Mouse (Mus musculus) midbrain, embryonic 15.5 days (tissue): ENCODE data around the gene Fkbp3. TPM values are rescaled to one million over a fixed set of nuclear protein-coding genes. Genes with fewer than 3 reads are reported as not detected.
"Not testable (repeated sequence)": the region's sequence is repeated elsewhere in the genome, so short reads cannot be mapped to it uniquely, and the experiment has no call there.

Experiments used
- ATAC-seq: fragments of 200-750 bp; cut with Nextera tagmentation; replicated peaks from 2 replicates; pipeline ENCODE4 v1.8.0; 2017; ENCODE audit warnings: moderate TSS enrichment
- H3K27ac ChIP-seq: fragments of 300-500 bp; sonication (generic); 2 replicates; pipeline ENCODE4 v1.5.1; 2015; ENCODE audit warnings: mild to moderate bottlenecking, inconsistent platforms
- H3K27me3 ChIP-seq: fragments of 300-500 bp; sonication (generic); replicated peaks from 2 replicates; pipeline ENCODE4 v1.6.1; 2015; ENCODE audit warnings: inconsistent platforms
- H3K36me3 ChIP-seq: fragments of 300-500 bp; sonication (generic); replicated peaks from 2 replicates; pipeline ENCODE4 v1.6.1; 2015; ENCODE audit warnings: inconsistent platforms
- H3K4me1 ChIP-seq: fragments of 300-500 bp; sonication (generic); 2 replicates; pipeline ENCODE4 v1.6.1; 2015; ENCODE audit warnings: inconsistent platforms
- H3K4me2 ChIP-seq: fragments of 300-500 bp; sonication (generic); 2 replicates; pipeline ENCODE4 v1.6.1; 2015; ENCODE audit warnings: inconsistent platforms, mild to moderate bottlenecking, moderate library complexity
- H3K4me3 ChIP-seq: fragments of 300-500 bp; sonication (generic); 2 replicates; pipeline ENCODE4 v1.5.1; 2015; ENCODE audit warnings: mild to moderate bottlenecking, inconsistent platforms
- H3K9ac ChIP-seq: fragments of 300-500 bp; sonication (generic); 2 replicates; pipeline ENCODE4 v1.6.1; 2015; ENCODE audit warnings: mild to moderate bottlenecking, inconsistent platforms
- H3K9me3 ChIP-seq: fragments of 300-500 bp; sonication (generic); 2 replicates; pipeline ENCODE4 v1.6.1; 2016; ENCODE audit warnings: inconsistent platforms
- WGBS: fragments of 180-500 bp; shearing (Covaris S2); methylation state at CpG from one replicate; pipeline ENCODE4 v1.1.7; 2015; ENCODE audit warnings: mixed read lengths; 5-methylcytosine and 5-hydroxymethylcytosine counted together
- polyA plus RNA-seq: library from polyadenylated mRNA; unstranded; fragments of >200 nt; fragmentation: Nextera tagmentation; extraction: Ambion mirVana; gene quantifications from 2 replicates; pipeline ENCODE4 v1.2.1, GENCODE M21; 2015

Gene Fkbp3
- 353 and 367 TPM in 2 replicates for polyA plus RNA-seq

DNA sequence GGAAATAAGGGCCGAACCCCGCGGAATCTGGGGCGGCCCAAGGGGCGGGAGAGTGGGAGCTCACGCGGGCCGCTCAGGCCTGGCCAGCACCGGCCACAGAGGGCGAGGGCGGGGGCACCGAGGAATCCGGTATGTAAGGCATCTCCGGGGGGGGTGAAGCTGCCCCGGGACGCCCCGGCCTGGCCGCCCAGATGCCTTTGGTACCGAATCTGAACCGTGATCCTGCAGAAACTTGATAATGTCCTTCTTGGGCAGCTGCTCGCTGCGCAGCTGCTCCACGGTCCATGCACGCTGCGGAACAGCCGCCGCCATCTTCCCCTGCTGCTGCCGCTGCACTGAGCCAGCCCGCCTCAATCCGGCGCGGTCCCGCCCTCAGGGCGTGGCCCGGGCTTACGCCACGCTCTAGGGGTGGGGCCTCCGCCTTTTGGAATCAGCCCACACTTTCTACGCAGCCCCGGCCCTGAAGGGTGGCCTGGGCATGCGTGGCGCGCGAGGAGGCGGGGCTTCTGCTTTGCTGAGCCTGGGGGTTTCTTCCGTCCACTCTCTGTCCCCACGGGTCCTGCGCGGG lies at the start of gene Fkbp3:
Fkbp3 (minus strand) TSS at position 397 of the 568 bp plus-strand sequence.
- Histone ChIP-seq H3K9ac (peak within 1 kb of the TSS; percentile 74), H3K4me1 (peaks cover 42% of the 10 kb centered on the region), H3K9me3 (no peaks in the 10 kb centered on the region), H3K4me2 (peak within 1 kb of the TSS; percentile 88), H3K36me3 (0 out of 2 replicates have a peak, but pooled peaks cover 5% of the 10 kb centered on the region), H3K4me3 (peak within 1 kb of the TSS; percentile 66), H3K27ac (peak within 1 kb of the TSS; percentile 97), H3K27me3 (no peaks in the 10 kb centered on the region)
- WGBS, result under 1% methylated on average over 49 of the region's 49 CpGs
- ATAC-seq, result peak; percentile 99

DNA sequence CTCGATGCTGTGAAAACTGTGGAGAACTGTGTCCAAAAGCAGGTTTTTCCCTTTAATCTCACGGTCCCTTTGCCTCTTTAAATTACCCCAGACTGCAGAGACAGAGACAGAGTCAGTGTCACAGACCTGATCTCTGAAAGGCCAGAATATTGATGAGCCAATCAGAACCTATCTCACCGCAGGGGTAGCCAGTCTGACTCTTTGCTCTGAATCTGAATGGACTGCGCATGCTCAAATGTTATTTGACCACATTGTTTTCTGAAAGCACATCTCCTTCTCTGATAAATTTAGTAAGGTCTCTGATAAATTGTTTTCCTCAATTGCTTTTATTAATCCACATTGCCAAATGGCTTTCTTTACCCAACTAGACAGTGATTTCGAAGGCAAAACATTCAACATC lies 45.6 kb upstream of the Fkbp3 start:
- WGBS, result 94% methylated on average over 5 of the region's 5 CpGs
- no peak for ATAC-seq
- no peak overlapping the region for H3K4me3 ChIP-seq
- H3K9ac ChIP-seq, result no peak overlapping the region
- peaks cover 21% of the 10 kb centered on the region for H3K36me3 ChIP-seq
- no peaks in the 10 kb centered on the region for H3K9me3 ChIP-seq
- H3K27me3 ChIP-seq, result no peaks in the 10 kb centered on the region
- no peaks in the 10 kb centered on the region for H3K4me1 ChIP-seq
- no peak overlapping the region for H3K4me2 ChIP-seq
- no peak overlapping the region for H3K27ac ChIP-seq

DNA sequence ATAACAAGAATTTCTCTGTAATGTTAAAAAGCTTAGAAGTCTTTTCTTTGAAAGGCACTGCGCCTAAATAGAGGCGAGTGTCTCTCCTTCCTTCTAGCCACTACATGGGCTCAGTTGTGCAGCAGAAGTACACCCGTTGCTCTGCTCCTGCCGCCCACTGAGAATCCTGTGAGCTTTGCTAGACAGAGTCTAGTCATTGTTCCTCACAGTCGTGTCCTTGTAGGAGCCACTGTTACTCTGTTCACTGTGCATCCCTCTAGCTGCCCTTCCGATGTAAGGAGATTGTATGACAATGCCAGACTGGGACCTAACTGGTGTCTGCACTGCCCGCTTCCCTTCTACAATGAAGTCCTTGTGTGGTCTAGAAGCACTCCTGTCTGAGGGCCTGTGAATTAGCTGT lies 45.2 kb upstream of the Fkbp3 start:
- Histone ChIP-seq H3K27me3 (no peaks in the 10 kb centered on the region), H3K36me3 (peaks cover 21% of the 10 kb centered on the region), H3K4me1 (no peaks in the 10 kb centered on the region), H3K9me3 (no peaks in the 10 kb centered on the region), H3K4me3 (no peak overlapping the region), H3K9ac (no peak overlapping the region), H3K27ac (no peak overlapping the region), H3K4me2 (no peak overlapping the region)
- no peak for ATAC-seq
- 82% methylated on average over 7 of the region's 7 CpGs for WGBS

DNA sequence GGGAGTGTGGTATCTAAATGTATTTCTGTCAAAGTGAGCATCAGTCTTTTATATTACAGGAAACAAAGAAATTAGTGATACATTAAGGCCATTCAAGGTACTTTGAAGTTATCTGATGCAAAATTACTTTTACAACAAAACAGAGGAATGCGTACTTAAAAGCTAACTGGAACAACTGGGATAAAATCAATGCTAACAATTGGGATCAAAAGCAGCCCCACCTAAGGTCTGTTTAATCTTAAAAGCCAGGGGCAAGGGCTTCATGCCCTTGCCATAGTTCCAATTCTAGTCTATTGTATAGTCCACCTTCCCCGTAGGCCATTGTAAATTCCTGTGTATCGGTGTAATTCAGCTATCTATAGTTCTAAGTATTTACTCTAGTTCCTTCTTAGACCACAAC lies 41.2 kb upstream of the Fkbp3 start:
- not testable (repeated sequence) for H3K9me3 ChIP-seq, H3K27me3 ChIP-seq, H3K4me2 ChIP-seq, H3K27ac ChIP-seq, H3K36me3 ChIP-seq, ATAC-seq, H3K4me1 ChIP-seq, H3K4me3 ChIP-seq, H3K9ac ChIP-seq
- 94% methylated on average over 3 of the region's 3 CpGs for WGBS

DNA sequence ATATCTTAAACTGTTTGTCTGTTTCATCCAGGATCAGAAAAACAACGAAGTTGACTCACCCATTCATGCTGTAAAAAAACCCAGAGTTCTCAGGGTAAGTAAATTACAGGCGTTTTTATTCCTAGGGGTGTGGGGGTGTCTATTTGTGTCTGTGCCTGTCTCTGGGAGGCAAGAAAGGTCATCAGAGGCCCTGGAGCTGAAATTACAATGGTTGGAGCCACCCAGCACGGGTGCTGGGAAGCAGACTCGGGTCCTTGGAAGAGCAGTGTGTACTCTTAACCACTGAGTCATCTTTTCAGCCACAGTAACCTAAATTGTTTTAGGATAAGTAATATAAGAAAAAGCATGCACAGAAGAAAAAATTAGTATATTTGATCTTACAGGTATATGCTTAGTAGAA lies 40.1 kb upstream of the Fkbp3 start:
- 93% methylated on average over 4 of the region's 4 CpGs for WGBS
- H3K27ac ChIP-seq, result no peak overlapping the region
- H3K9me3 ChIP-seq, result no peaks in the 10 kb centered on the region
- H3K4me2 ChIP-seq, result no peak overlapping the region
- H3K9ac ChIP-seq, result no peak overlapping the region
- no peak overlapping the region for H3K4me3 ChIP-seq
- H3K27me3 ChIP-seq, result no peaks in the 10 kb centered on the region
- H3K36me3 ChIP-seq, result peaks cover 4% of the 10 kb centered on the region; the same call in 1 of the 2 replicates
- ATAC-seq, result no peak
- no peaks in the 10 kb centered on the region for H3K4me1 ChIP-seq

DNA sequence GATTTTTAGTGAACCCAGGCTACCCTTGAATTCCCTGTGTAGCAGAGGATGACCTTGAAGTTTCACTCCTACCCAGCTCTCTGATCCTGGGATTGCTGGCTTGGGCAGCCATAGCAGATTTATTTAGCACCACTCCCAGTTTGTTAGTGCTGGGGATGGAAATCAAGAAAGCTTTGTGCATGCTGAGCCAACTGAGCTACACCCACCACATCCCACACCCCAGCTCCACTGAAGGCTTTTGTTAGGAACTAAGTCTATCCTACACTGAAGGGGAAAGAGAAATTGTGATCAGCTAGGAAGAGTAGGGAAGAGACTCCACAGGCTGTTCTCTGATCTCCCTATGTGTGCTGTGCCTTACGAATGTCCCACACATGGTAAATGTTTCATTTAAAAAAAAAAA lies 39.0 kb upstream of the Fkbp3 start:
- Histone ChIP-seq H3K9ac (no peak overlapping the region), H3K4me3 (no peak overlapping the region), H3K27ac (no peak overlapping the region), H3K9me3 (no peaks in the 10 kb centered on the region), H3K4me2 (no peak overlapping the region), H3K36me3 (peaks cover 4% of the 10 kb centered on the region; the same call in 1 of the 2 replicates), H3K27me3 (no peaks in the 10 kb centered on the region), H3K4me1 (no peaks in the 10 kb centered on the region)
- no peak for ATAC-seq
- 93% methylated on average over 1 of the region's 1 CpGs for WGBS

DNA sequence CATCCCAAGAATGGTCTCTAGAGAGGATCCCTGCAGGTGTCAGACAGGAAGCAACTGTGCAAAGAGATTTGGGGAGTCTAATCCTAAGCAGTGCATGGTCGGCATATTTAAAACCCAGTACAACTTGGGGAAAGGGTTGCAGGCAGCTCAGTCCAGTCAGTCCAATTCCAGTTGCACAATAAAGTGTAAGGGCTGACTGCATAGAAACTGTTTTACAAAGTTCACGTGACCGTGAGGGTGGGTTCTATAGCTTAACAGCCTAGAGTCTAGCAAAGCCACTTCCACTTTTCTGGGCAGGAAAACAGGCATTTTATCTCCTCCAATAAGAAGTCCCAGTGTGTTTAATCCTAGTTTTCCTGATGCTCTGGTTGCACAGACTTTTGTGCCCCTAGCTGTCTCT lies 37.7 kb upstream of the Fkbp3 start:
- no peak for ATAC-seq
- Histone ChIP-seq H3K9me3 (no peaks in the 10 kb centered on the region), H3K36me3 (peaks cover 7% of the 10 kb centered on the region; the same call in 1 of the 2 replicates), H3K4me1 (no peaks in the 10 kb centered on the region), H3K27me3 (no peaks in the 10 kb centered on the region), H3K9ac (no peak overlapping the region), H3K4me3 (no peak overlapping the region), H3K27ac (no peak overlapping the region), H3K4me2 (no peak overlapping the region)
- WGBS, result 94% methylated on average over 3 of the region's 3 CpGs

DNA sequence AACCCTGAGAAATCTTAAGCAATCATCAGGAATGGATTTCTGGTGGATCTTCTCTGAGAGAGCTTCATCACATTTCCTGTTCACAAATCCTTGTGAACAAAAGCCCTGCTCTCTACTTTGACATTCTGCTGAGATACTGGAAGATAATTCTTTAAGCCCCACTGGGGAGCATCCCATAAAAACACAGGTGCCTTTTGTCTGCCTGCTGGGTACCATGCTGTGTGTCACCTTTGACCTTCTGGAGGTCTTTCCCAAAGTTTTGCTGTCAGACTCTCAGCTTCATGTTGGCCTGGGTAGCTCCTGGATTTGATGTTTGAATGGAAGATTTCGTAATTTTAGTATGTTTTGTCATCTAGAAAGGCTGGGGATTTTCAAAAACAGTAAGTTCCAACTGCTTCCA lies 34.9 kb upstream of the Fkbp3 start:
- Histone ChIP-seq H3K9me3 (no peaks in the 10 kb centered on the region), H3K4me2 (no peak overlapping the region), H3K27ac (no peak overlapping the region), H3K4me1 (no peaks in the 10 kb centered on the region), H3K27me3 (no peaks in the 10 kb centered on the region), H3K36me3 (peaks cover 22% of the 10 kb centered on the region; the same call in 1 of the 2 replicates), H3K9ac (no peak overlapping the region), H3K4me3 (no peak overlapping the region)
- 81% methylated on average over 1 of the region's 1 CpGs for WGBS
- ATAC-seq, result no peak

DNA sequence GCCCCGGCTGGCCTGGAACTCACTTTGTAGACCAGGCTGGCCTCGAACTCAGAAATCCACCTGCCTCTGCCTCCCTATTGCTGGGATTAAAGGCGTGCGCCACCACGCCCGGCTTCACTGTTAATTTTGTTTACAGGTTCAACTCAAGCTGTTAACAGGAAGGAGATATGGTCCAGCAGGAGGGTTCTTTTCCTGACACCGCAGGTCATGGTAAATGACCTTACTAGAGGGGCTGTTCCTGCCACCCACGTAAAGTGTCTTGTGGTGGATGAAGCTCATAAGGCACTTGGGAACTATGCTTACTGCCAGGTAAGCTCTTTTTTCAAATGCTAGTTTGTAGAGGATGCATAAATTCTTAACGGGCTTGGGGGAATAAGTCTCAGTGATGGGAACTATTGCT lies 3.1 kb upstream of the Fkbp3 start:
- H3K27ac ChIP-seq, result no peak overlapping the region
- H3K36me3 ChIP-seq, result no peaks in the 10 kb centered on the region
- H3K4me3 ChIP-seq, result 0 out of 2 replicates have a peak overlapping the region, but pooled peaks have one; percentile 1
- ATAC-seq, result no peak
- no peak overlapping the region for H3K9ac ChIP-seq
- H3K4me1 ChIP-seq, result peaks cover 42% of the 10 kb centered on the region
- no peaks in the 10 kb centered on the region for H3K27me3 ChIP-seq
- H3K9me3 ChIP-seq, result no peaks in the 10 kb centered on the region
- H3K4me2 ChIP-seq, result peak overlapping the region; percentile 88
- WGBS, result 83% methylated on average over 9 of the region's 9 CpGs

DNA sequence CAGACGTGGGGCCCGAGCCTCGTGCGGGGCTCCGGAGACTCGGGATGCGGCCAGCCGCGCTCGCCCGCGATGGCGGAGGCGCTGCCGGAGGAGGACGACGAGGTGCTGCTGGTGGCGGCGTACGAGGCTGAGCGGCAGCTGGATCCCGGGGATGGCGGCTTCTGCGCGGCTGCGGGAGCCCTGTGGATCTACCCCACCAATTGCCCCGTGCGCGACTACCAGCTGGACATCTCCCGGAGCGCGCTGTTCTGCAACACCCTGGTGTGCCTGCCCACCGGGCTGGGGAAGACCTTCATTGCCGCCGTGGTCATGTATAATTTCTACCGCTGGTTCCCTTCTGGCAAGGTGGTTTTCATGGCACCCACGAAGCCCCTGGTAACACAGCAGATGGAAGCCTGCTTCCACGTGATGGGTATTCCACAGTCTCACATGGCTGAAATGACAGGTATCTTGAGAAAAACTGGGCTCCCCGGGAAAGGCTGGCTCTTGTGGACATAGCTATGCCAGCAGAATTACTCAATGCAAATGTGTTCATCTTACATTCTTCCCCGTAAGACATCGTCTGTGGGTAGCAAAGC lies 2.0 kb upstream of the Fkbp3 start:
- peak overlapping the region; percentile 66 for H3K4me3 ChIP-seq
- 0% methylated on average over 41 of the region's 41 CpGs for WGBS
- H3K27me3 ChIP-seq, result no peaks in the 10 kb centered on the region
- H3K4me2 ChIP-seq, result peak overlapping the region; percentile 88
- peak overlapping the region; percentile 72 for H3K9ac ChIP-seq
- no peak; the same call in 1 of the 2 replicates for ATAC-seq
- H3K9me3 ChIP-seq, result no peaks in the 10 kb centered on the region
- no peaks in the 10 kb centered on the region for H3K36me3 ChIP-seq
- H3K27ac ChIP-seq, result peak overlapping the region; percentile 97
- peaks cover 42% of the 10 kb centered on the region for H3K4me1 ChIP-seq

DNA sequence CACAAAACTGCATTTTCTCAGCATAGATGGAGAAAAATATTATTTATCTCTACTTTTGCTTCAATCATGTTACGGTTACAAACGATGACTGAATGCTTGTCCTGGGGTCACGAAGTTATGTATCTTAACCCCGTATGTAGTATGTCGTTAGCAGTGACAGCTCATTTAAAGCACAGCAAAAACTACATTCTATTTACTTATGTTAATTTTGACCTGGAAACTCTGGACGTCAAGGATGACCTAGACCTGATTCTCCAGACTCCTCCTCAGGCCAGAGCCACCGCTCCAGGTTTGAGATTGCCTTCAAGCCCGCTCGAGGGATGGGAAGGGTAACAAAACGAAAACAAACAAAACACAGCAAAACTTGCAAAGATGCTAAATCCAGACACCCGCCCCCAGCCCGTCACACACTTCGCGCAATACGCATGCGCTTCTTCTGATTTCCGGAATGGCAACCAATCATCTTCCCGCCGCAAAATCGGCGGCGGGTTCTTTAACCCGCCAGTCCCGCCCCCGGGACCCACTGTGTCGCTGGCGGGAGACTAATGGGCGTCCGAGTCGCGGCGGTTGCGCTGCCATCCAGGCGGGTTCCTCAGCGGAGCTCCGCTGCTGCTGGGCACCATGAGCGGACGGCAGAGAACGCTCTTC lies 1.4 kb upstream of the Fkbp3 start, which contains the start of gene Fancm:
Fancm (plus strand) TSS at position 519 of the 648 bp plus-strand sequence.
- peaks cover 42% of the 10 kb centered on the region for H3K4me1 ChIP-seq
- WGBS, result 2% methylated on average over 39 of the region's 39 CpGs
- peak within 1 kb of the TSS; percentile 88 for H3K4me2 ChIP-seq
- H3K27ac ChIP-seq, result peak within 1 kb of the TSS; percentile 97
- no peaks in the 10 kb centered on the region for H3K9me3 ChIP-seq
- peak; percentile 44 for ATAC-seq
- H3K4me3 ChIP-seq, result peak within 1 kb of the TSS; percentile 66
- no peaks in the 10 kb centered on the region for H3K36me3 ChIP-seq
- peak within 1 kb of the TSS; percentile 72 for H3K9ac ChIP-seq
- H3K27me3 ChIP-seq, result no peaks in the 10 kb centered on the region

DNA sequence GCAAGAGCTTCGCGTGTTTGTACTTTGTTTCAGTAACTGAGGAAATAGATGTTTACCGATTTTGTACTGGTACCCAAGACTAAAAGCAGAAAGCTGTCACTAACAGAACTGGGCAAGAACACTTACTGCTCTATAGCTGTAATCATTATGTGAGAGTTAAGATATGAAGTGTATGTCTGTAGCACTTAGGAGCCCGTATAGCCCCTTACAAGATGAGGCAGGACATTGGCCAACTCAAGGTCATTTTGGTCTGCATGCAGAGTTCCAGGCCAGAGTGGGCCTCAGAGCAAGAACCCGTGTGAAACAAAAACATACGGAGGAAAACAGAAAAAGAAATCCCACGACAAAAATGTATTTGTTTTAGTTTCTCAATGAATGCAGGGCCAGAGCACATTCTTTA lies 844 bp upstream of the Fkbp3 start:
- peak overlapping the region; percentile 97; the same call in 1 of the 2 replicates for H3K27ac ChIP-seq
- no peaks in the 10 kb centered on the region for H3K9me3 ChIP-seq
- peaks cover 42% of the 10 kb centered on the region for H3K4me1 ChIP-seq
- ATAC-seq, result no peak
- 40% methylated on average over 7 of the region's 7 CpGs for WGBS
- peak overlapping the region; percentile 66 for H3K4me3 ChIP-seq
- no peak overlapping the region for H3K9ac ChIP-seq
- no peaks in the 10 kb centered on the region for H3K27me3 ChIP-seq
- peak overlapping the region; percentile 88 for H3K4me2 ChIP-seq
- no peaks in the 10 kb centered on the region for H3K36me3 ChIP-seq
